Mouse (Mus musculus) heart, adult 2 months (tissue): ENCODE results near the gene Mael. TPM values are rescaled to one million over a fixed set of nuclear protein-coding genes. Genes with fewer than 3 reads are reported as not detected.

Source experiments
- DNase-seq, 2 experiments: peaks; one replicate each; pipeline ENCODE4 v3.0.0; 2021
- H3K27ac ChIP-seq: fragments of 200-600 bp; 2 replicates; pipeline ENCODE4 v1.8.1; 2022
- H3K27me3 ChIP-seq: fragments of 200-500 bp; 2 replicates; pipeline ENCODE4 v1.6.1; 2012; ENCODE audit warnings: mild to moderate bottlenecking, low read length, inconsistent platforms, mixed read lengths; ENCODE audit not compliant: control insufficient read depth, insufficient read depth
- H3K36me3 ChIP-seq: fragments of 200-500 bp; 2 replicates; pipeline ENCODE4 v1.6.1; 2012; ENCODE audit warnings: low read length, inconsistent platforms; ENCODE audit not compliant: control insufficient read depth, insufficient read depth
- H3K4me1 ChIP-seq: fragments of 200-500 bp; 2 replicates; pipeline ENCODE4 v1.6.1; 2011; ENCODE audit warnings: low read length; ENCODE audit not compliant: control insufficient read depth, insufficient read depth
- H3K4me3 ChIP-seq: fragments of 200-600 bp; 2 replicates; pipeline ENCODE4 v1.8.1; 2022
- H3K79me2 ChIP-seq: fragments of 200-500 bp; replicated peaks from 2 replicates; pipeline ENCODE4 v1.6.1; 2012; ENCODE audit warnings: mild to moderate bottlenecking, inconsistent platforms, low read length, moderate library complexity, mixed read lengths; ENCODE audit not compliant: control insufficient read depth, insufficient read depth
- H3K9ac ChIP-seq: fragments of 200-500 bp; 2 replicates; pipeline ENCODE4 v1.6.1; 2012; ENCODE audit warnings: low read depth, mild to moderate bottlenecking, control low read depth, inconsistent platforms, low read length, mixed read lengths
- CTCF ChIP-seq: fragments of 200-600 bp; IDR thresholded peaks from 2 replicates; pipeline ENCODE4 v1.8.1; 2022; ENCODE audit warnings: antibody characterized with exemption, mild to moderate bottlenecking, moderate library complexity
- EP300 ChIP-seq: fragments of 200-500 bp; IDR thresholded peaks from 2 replicates; pipeline ENCODE4 v1.6.1; 2011; ENCODE audit warnings: low read depth, low read length, control low read depth; ENCODE audit not compliant: insufficient read depth
- POLR2A ChIP-seq: fragments of 200-500 bp; IDR thresholded peaks from 2 replicates; pipeline ENCODE4 v1.6.1; 2011; ENCODE audit warnings: mild to moderate bottlenecking, low read depth, low read length, control low read depth; ENCODE audit not compliant: insufficient read depth
- WGBS: fragments of 180-500 bp; shearing (Covaris S2); methylation state at CpG from one replicate; pipeline ENCODE4 v1.1.7; 2018; 5-methylcytosine and 5-hydroxymethylcytosine counted together
- intact Hi-C: fragments of 180-260 bp; cut with DNase I; formaldehyde crosslinking; loops from one replicate; pipeline ENCODE4 v1.15.1; 2025
- polyA plus RNA-seq: library from polyadenylated mRNA; depleted of rRNA; stranded (reverse); fragments of >200 nt; gene quantifications from 2 replicates; pipeline ENCODE4 v1.2.3, GENCODE M21; 2012
- total RNA-seq, 2 experiments: library from RNA; stranded (reverse); gene quantifications; 2 replicates each; pipeline ENCODE4 v1.2.3; 2021

The Mael gene
- total and polyA plus RNA-seq, 3 experiments, result 0.18 TPM; not detected in 2

GRCm38 (mm10) chr1:166172992-166173391 lies 65.6 kb downstream of the Mael start:
- no peak for DNase-seq

GRCm38 (mm10) chr1:166170852-166171251 lies 67.7 kb downstream of the Mael start:
- WGBS, result 92% methylated on average over 12 of the region's 12 CpGs
- Histone ChIP-seq H3K4me3 (no peak overlapping the region), H3K36me3 (no peaks in the 10 kb centered on the region), H3K27ac (no peak overlapping the region), H3K4me1 (no peaks in the 10 kb centered on the region), H3K27me3 (no peaks in the 10 kb centered on the region), H3K9ac (no peak overlapping the region), H3K79me2 (no peaks in the 10 kb centered on the region)
- DNase-seq, result no peak
- TF ChIP-seq CTCF (no peak), POLR2A (no peak), EP300 (no peak)
- intact Hi-C loops, result no loop called here

More at GRCm38 (mm10) chr1:166172992-166173391, 65.6 kb downstream of the Mael start:
- Histone ChIP-seq H3K27me3 (no peaks in the 10 kb centered on the region), H3K4me3 (no peak overlapping the region), H3K9ac (no peak overlapping the region), H3K36me3 (no peaks in the 10 kb centered on the region), H3K27ac (no peak overlapping the region), H3K4me1 (no peaks in the 10 kb centered on the region), H3K79me2 (no peaks in the 10 kb centered on the region)
- intact Hi-C loops, result no loop called here
- TF ChIP-seq CTCF (no peak), EP300 (no peak), POLR2A (no peak)
- 49% methylated on average over 3 of the region's 3 CpGs for WGBS

- DNase-seq, result no peak
- Histone ChIP-seq H3K27ac (no peak overlapping the region), H3K4me1 (no peaks in the 10 kb centered on the region), H3K4me3 (no peak overlapping the region), H3K79me2 (no peaks in the 10 kb centered on the region), H3K9ac (no peak overlapping the region), H3K27me3 (no peaks in the 10 kb centered on the region), H3K36me3 (no peaks in the 10 kb centered on the region)
- WGBS, result 79% methylated on average over 7 of the region's 7 CpGs
- intact Hi-C loops, result no loop called here
- no peak for TF ChIP-seq CTCF
- TF ChIP-seq EP300, result no peak
- TF ChIP-seq POLR2A, result no peak
Measured at GRCm38 (mm10) chr1:166169713-166170112, 68.8 kb downstream of the Mael start.

GRCm38 (mm10) chr1:166168017-166168416 lies 70.5 kb downstream of the Mael start:
- Histone ChIP-seq H3K4me3 (no peak overlapping the region), H3K9ac (no peak overlapping the region), H3K4me1 (no peaks in the 10 kb centered on the region), H3K79me2 (no peaks in the 10 kb centered on the region), H3K36me3 (no peaks in the 10 kb centered on the region), H3K27ac (no peak overlapping the region), H3K27me3 (no peaks in the 10 kb centered on the region)
- no peak for TF ChIP-seq POLR2A
- TF ChIP-seq EP300, result no peak
- no peak for TF ChIP-seq CTCF
- no peak for DNase-seq
- intact Hi-C loops, result no loop called here
- 89% methylated on average over 7 of the region's 7 CpGs for WGBS

GRCm38 (mm10) chr1:166167405-166167804 lies 71.1 kb downstream of the Mael start:
- no peak for DNase-seq
- no peaks in the 10 kb centered on the region for H3K27me3 ChIP-seq
- intact Hi-C loops, result no loop called here
- H3K36me3 ChIP-seq, result no peaks in the 10 kb centered on the region
- TF ChIP-seq CTCF, result no peak
- no peak for TF ChIP-seq EP300
- no peak for TF ChIP-seq POLR2A
- 66% methylated on average over 4 of the region's 4 CpGs for WGBS
- no peaks in the 10 kb centered on the region for H3K4me1 ChIP-seq
- H3K9ac ChIP-seq, result no peak overlapping the region
- H3K4me3 ChIP-seq, result no peak overlapping the region
- no peak overlapping the region for H3K27ac ChIP-seq
- H3K79me2 ChIP-seq, result no peaks in the 10 kb centered on the region

- no peak overlapping the region for H3K9ac ChIP-seq
- no peaks in the 10 kb centered on the region for H3K36me3 ChIP-seq
- no peak for DNase-seq
- H3K27ac ChIP-seq, result no peak overlapping the region
- 91% methylated on average over 9 of the region's 9 CpGs for WGBS
- H3K27me3 ChIP-seq, result no peaks in the 10 kb centered on the region
- no peaks in the 10 kb centered on the region for H3K4me1 ChIP-seq
- H3K79me2 ChIP-seq, result no peaks in the 10 kb centered on the region
- no peak overlapping the region for H3K4me3 ChIP-seq
- intact Hi-C loops, result no loop called here
- TF ChIP-seq EP300 (no peak), POLR2A (no peak), CTCF (no peak)
Measured at GRCm38 (mm10) chr1:166165159-166165558, 73.4 kb downstream of the Mael start.
